Mouse (Mus musculus) CH12.LX (cell line): ENCODE data around the gene Phip.

ENCODE experiments used
- EP300 ChIP-seq: IDR thresholded peaks from 2 replicates; pipeline ENCODE4 v1.6.1; 2011; ENCODE audit warnings: low read length, improper control_type of control experiment
- POLR2A ChIP-seq: IDR thresholded peaks from 2 replicates; pipeline ENCODE4 v1.6.1; 2011; ENCODE audit warnings: low read depth, mild to moderate bottlenecking, improper control_type of control experiment, low read length

DNA sequence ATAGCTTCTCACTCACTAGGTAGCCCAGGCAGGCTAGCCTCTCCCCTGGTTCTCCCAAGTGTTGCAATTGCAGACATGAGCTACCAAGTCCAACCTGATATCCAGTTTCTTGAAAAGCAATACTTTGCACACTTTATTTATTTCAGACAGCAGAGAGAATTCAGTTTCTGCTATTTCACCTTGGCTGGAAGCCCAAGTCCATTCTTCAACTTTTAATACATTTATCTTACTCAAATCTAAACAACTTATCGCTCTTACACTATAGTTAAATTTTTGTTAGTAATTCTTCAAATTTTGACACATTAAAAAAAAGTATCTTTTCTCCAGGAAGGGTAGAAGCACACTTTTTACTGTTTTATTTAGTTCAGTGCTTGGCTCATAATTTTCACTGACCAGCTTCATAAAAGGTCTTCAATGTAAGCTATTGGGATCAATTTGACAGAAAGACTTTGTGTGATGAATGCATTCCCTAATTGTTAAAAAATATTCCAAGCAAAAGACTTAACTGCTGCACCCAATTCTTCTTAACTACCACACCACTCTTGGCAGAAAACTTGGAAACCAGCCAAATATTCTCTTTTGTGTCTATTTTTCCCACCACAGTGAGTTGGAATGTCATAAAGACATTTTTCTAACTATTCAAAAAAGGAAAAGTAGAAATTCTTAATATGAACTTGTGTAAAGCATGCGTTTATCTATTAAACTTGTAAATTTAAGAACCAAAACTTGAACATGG lies 22.6 kb upstream of the Phip start:
- TF ChIP-seq POLR2A (no peak), EP300 (no peak)
